Mouse (Mus musculus) intestine, postnatal 0 days (tissue): Measurements from ENCODE around the gene Chrnb4. TPM values are rescaled to one million over a fixed set of nuclear protein-coding genes. Genes with fewer than 3 reads are reported as not detected.

Experiments
- ATAC-seq: fragments of 200-750 bp; cut with Nextera tagmentation; 2 replicates; pipeline ENCODE4 v1.8.0; 2017; ENCODE audit warnings: mild to moderate bottlenecking, moderate TSS enrichment, moderate library complexity
- H3K27ac ChIP-seq: fragments of 300-500 bp; sonication (generic); 2 replicates; pipeline ENCODE4 v1.5.1; 2014; ENCODE audit warnings: mild to moderate bottlenecking, low read depth, low read length, moderate library complexity
- H3K27me3 ChIP-seq: fragments of 300-500 bp; sonication (generic); replicated peaks from 2 replicates; pipeline ENCODE4 v1.6.1; 2014; ENCODE audit warnings: low read length, mixed read lengths; ENCODE audit not compliant: control insufficient read depth, insufficient read depth
- H3K36me3 ChIP-seq: fragments of 300-500 bp; sonication (generic); 2 replicates; pipeline ENCODE4 v1.6.1; 2014; ENCODE audit warnings: mild to moderate bottlenecking, moderate library complexity; ENCODE audit not compliant: control insufficient read depth, insufficient read depth
- H3K4me1 ChIP-seq: fragments of 300-500 bp; sonication (generic); replicated peaks from 2 replicates; pipeline ENCODE4 v1.6.1; 2014; ENCODE audit warnings: antibody characterized with exemption, low read length, mixed read lengths; ENCODE audit not compliant: control insufficient read depth, insufficient read depth
- H3K4me2 ChIP-seq: fragments of 300-500 bp; sonication (generic); replicated peaks from 2 replicates; pipeline ENCODE4 v1.6.1; 2014; ENCODE audit warnings: low read depth, mild to moderate bottlenecking, moderate library complexity
- H3K4me3 ChIP-seq: fragments of 300-500 bp; sonication (generic); 2 replicates; pipeline ENCODE4 v1.5.1; 2014; ENCODE audit warnings: low read depth, low read length
- H3K9ac ChIP-seq: fragments of 300-500 bp; sonication (generic); 2 replicates; pipeline ENCODE4 v1.6.1; 2014; ENCODE audit warnings: mild to moderate bottlenecking, low read depth, low read length
- H3K9me3 ChIP-seq: fragments of 300-500 bp; sonication (generic); 2 replicates; pipeline ENCODE4 v1.6.1; 2016; ENCODE audit warnings: mixed run types; ENCODE audit not compliant: control insufficient read depth
- CTCF ChIP-seq: sonication (generic); IDR thresholded peaks from 2 replicates; pipeline ENCODE4 v1.5.1; 2016; ENCODE audit warnings: low read depth, mild to moderate bottlenecking, control low read depth, antibody characterized with exemption, moderate library complexity
- WGBS: fragments of 180-500 bp; shearing (Covaris S2); extraction: QIAGEN DNeasy Blood & Tissue Kit; methylation state at CpG from one replicate; pipeline ENCODE4 v1.1.7; 2014; 5-methylcytosine and 5-hydroxymethylcytosine counted together
- polyA plus RNA-seq: library from polyadenylated mRNA; unstranded; fragments of >200 nt; fragmentation: Nextera tagmentation; extraction: Ambion mirVana; gene quantifications from 2 replicates; pipeline ENCODE4 v1.2.1, GENCODE M21; 2015

Chrnb4 gene
- polyA plus RNA-seq, 1 experiment from 2014 or later = 3.1 TPM

DNA sequence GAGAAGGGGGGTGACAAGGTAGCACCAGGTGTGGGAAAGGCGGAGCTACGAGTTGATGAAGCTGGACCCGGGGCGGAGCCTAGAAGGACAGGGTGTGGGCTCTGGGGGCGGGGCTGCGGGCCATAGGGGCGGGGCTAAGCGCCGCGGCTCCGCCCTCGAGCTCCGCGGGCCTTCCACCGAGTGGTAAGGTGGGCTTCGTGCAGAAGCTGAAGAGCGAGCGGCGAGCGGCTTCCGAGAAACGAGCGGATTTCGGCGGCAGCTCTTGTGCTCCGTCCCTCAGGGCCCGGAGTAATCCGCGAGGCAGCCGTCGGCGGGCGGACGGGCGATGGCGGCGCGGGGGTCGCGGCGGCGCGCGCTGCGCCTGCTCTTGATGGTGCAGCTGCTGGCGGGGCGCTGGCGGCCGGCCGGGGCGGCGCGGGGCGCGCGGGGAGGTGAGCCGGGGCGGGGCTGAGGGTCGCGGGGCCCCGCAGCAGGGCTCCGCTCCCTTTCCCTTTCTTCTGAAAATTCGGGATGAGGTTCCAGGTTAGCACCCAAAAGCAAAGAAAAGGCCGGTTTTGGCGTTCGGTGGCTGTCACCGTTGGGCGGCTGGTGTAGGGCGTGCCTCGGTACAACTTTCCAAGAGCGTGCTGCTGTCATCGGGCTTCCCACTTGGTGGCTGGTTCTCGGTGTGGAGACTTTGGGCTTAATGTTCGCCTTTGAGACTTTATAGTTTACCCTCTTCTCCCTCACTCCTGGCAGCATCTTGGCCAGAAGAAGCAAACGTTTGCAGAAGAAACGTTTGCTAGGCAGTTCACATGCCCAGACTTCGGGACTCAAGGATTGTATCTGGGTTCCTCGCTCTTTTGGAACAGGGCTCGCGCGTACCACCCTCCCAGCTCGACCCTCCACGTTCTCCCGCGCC lies 67.0 kb downstream of the Chrnb4 start:
- H3K9me3 ChIP-seq = no peaks in the 10 kb centered on the region
- no peak overlapping the region for H3K27ac ChIP-seq
- peak overlapping the region; percentile 63 for H3K4me3 ChIP-seq
- TF ChIP-seq CTCF = no peak
- H3K4me1 ChIP-seq = no peaks in the 10 kb centered on the region
- ATAC-seq = peak; percentile 66
- under 1% methylated on average over 84 of the region's 85 CpGs for WGBS
- H3K27me3 ChIP-seq = peaks cover 42% of the 10 kb centered on the region
- H3K9ac ChIP-seq = peak overlapping the region; percentile 37; the same call in 1 of the 2 replicates
- peak overlapping the region; percentile 99 for H3K4me2 ChIP-seq
- H3K36me3 ChIP-seq = no peaks in the 10 kb centered on the region

DNA sequence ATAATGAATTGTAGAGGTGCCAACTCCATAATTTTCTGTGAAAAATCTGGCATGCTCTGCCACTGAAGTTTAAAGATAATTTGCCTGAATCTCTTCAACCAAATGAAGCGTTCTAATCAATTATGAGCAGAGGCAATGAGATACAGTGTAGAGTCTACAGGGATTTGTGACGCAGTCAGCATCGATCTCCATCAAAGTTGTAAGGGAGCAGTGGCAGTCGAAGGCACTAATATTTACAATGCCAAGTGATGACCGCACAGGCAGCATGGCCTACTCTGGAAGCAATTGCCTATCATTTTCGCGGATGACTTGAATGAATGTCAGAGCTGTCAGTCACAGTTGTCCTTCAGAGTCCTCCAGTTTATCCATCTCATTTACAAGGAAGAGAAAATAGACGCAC lies 67.9 kb downstream of the Chrnb4 start, which contains the start of gene Chrna5:
Gene Chrna5 (plus strand): TSS at position 207 of the 400 bp plus-strand sequence.
- no peak within 1 kb of the TSS for H3K27ac ChIP-seq
- H3K36me3 ChIP-seq = no peaks in the 10 kb centered on the region
- 69% methylated on average over 8 of the region's 8 CpGs for WGBS
- TF ChIP-seq CTCF = no peak
- peak within 1 kb of the TSS; percentile 99 for H3K4me2 ChIP-seq
- no peaks in the 10 kb centered on the region for H3K4me1 ChIP-seq
- peaks cover 42% of the 10 kb centered on the region for H3K27me3 ChIP-seq
- H3K9ac ChIP-seq = peak within 1 kb of the TSS; percentile 37; the same call in 1 of the 2 replicates
- H3K9me3 ChIP-seq = no peaks in the 10 kb centered on the region
- H3K4me3 ChIP-seq = peak within 1 kb of the TSS; percentile 63
- ATAC-seq = no peak

Other genes starting within 250 kb of the Chrnb4 start
- 17.7 and 19.6 TPM in 2 replicates for gene Ireb2, start 185.0 kb downstream of the Chrnb4 start, polyA plus RNA-seq
- gene Hykk, start 131.5 kb downstream of the Chrnb4 start, polyA plus RNA-seq = 1.1 and 1.2 TPM in 2 replicates
- gene Psma4, start 98.0 kb downstream of the Chrnb4 start, polyA plus RNA-seq = 239 and 257 TPM in 2 replicates
- gene AY074887, start 97.8 kb downstream of the Chrnb4 start, polyA plus RNA-seq = 0.41 and 0.47 TPM in 2 replicates
- 1.0 and 1.3 TPM in 2 replicates for gene Chrna5, start 67.9 kb downstream of the Chrnb4 start, polyA plus RNA-seq
- gene Chrna3, start 22.2 kb downstream of the Chrnb4 start, polyA plus RNA-seq = 5.3 and 5.4 TPM in 2 replicates
- gene Ube2q2, start 100.1 kb upstream of the Chrnb4 start, polyA plus RNA-seq = 17.0 TPM in 2 replicates
- 36.5 and 38.1 TPM in 2 replicates for gene Fbxo22, start 160.1 kb upstream of the Chrnb4 start, polyA plus RNA-seq